Mouse (Mus musculus): ENCODE results near the gene Doc2g.

DNA sequence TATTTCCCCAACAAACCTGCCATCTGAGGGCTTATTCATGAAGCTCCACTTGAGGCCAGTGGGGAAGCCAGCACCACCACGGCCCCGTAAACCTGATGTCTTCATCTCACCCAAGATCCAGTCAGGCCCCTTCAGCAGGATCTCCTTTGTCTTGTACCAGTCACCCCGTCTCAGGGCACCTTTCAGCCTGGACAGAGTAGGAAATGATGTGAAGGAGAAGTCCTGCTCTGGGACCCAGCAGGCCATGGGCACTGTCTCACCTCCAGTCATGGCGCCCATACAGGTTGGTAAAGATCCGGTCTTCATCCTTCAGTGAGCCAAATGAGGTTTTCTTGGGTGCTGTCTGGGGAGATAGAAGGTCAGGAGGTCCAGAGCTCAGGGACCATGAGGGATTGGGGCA, 8.0 kb downstream of the Doc2g start:
- no peak for TF ChIP-seq CTCF (IDR thresholded peaks at IDR 0.05)
- no peak for TF ChIP-seq EP300 (IDR thresholded peaks at IDR 0.05)
